Mouse (Mus musculus): ENCODE data around the gene 4930432K21Rik.

Gene 4930432K21Rik

GRCm38 (mm10) chr8:84206666-84207065, 58.8 kb downstream of the 4930432K21Rik start:
- DNase-seq (ENCODE audit: extremely low read depth, low read depth, low spot score), result no peak

DNA sequence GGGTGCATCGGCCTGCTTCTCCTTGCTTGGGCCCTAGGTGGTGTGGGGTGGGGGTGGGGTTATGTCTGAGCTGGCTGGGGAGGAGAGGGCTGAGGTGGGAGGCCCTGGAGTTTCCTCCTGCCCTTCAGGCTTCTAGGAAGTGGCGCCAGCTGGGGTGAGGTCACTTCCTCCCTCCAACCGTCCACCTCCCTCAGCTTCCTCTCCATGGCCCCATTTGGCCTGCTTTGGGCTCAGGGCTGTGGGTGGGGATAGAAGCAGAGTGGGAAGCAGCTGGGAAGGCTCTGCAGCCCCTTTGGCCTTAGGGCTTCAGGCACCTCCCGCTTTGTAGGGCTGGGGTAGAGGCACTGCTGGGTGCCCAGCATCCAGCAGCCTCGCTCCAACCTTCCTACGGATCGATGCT, 60.0 kb downstream of the 4930432K21Rik start:
- DNase-seq (ENCODE audit: extremely low read depth, low read depth, low spot score), result no peak

DNA sequence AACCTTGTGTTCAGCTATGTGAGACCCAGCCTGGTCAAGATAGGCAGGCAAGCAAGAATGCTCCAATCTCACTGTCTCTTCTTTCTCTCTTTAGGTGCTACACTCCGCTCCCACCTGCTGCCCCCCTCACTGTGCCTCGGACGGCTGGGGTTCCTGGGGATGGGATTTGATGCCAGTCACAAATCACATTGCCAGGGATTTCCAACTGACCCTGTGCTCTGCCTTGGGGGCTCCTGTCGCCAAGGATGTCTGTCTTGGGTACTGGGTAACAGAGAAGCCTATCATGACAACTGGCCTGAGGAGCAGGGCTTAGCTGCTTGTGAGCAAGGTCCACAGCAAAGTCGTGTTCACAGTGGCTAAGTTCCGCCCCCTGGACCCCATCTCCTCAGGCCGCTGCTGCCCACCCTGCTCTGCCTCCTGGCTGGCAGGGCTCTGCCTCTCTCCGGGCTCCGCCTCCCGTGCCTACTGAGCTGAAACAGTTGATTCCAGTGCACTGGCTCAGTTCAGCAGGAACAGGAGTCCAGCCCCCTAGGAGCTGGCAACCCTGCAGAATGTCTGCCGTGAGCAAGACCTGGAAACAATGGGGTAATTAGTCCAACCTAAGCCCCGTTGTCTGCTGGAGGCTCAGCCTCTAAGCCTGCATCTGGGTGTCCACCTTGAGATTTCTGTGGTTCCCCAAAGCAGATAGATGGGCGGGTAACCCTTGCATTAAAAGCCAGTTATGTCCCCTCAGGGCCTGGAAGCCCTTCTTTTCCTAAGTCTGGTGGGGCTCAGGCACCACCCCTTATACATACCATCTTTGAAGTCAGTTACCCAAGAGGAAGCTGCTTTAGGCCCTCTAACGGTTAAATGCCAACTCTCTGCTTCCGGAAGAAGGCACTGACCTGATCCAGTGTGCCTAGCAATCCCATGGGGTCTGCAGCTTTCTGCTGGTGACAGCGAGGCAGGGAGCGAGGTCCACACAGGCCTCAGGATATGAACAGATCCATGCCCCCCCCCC, 60.9 kb downstream of the 4930432K21Rik start:
- DNase-seq (ENCODE audit: extremely low read depth, low read depth, low spot score), result no peak

DNA sequence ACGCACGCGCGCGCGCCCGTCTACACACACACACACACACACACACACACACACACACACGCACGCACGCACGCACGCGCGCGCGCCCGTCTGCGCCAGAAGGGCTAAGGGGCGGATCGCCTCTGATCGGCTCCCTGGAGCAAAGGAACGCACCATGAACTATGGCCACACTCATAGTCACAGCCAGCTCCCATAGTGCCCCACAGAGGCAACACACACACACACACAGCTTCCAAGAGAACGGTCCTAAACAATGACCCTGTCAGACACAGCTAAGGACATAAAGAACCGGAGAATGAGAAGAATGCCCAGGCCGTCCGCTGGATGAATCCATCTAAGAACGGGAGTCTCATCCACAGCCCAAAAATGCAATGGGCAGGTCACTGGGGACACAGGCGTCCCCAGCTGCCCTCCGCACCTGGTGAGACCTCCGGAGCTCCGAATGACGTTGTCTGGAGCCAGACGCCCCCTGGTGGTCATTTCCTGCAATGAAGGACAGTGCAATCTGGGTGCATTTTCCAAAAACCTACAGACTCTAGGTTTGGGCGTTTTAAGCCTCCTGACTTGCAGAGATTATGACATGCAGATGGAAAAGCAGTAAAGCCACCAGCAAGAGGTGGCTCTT, 62.5 kb downstream of the 4930432K21Rik start:
- DNase-seq (ENCODE audit: extremely low read depth, low read depth, low spot score), result no peak

- DNase-seq (ENCODE audit: extremely low read depth, low read depth, low spot score), result no peak
Observed at GRCm38 (mm10) chr8:84211202-84211601, 63.4 kb downstream of the 4930432K21Rik start.

DNA sequence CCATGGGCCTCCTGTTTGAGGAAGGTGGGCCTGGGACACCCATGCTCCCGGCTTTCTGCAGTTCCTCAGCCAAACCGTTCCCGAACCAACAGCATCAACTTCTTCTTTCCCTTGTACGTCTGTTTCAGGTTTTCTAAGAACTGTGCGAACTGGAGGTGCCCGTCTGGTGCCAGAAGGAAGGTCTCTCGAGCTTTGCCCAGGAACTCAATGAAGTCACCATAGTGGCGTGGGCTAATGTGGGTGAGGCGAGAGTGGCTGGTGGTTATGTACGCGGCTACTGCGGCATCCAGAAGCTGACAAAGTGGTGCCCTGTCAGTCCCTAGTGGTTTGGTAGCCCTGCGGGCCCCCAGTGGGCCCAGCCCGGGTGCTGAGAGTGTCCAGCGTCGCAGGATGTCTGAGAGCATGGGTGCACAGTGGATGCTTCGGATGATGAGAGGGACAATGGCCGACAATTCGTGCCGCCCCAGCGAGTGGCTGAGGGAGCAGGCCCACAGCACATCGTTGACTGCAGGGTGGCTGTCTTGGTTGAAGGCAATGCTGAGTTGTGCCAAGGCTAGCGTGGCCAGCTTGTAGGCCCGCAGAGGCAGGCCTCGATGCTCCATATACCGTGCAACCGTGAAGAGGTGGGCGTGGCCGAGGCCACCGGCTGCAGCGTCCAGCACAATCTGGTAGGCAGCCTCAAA, 64.2 kb downstream of the 4930432K21Rik start:
- DNase-seq (ENCODE audit: extremely low read depth, low read depth, low spot score), result no peak

DNA sequence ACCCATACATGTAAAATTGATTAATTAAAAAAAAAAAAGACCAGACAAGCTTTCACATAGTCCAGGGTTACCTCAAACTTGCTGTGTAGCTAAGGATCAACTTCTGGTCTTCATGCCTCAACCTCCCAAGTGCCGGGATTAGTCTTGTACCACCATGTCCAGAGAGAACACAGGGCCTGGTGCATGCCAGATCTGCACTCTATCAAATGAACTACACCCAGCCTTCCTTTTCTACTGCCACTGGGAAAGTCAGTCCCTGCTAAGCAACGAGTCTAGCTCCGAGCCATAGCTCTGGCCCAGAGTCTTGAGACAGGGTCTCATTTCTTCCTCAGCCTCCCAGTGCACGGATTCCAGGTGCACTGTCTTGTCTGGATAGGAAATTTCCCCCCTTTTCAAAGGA, 65.5 kb downstream of the 4930432K21Rik start:
- DNase-seq (ENCODE audit: extremely low read depth, low read depth, low spot score), result no peak

GRCm38 (mm10) chr8:84217206-84217605, 69.4 kb downstream of the 4930432K21Rik start:
- no peak for DNase-seq (ENCODE audit: extremely low read depth, low read depth, low spot score)

DNA sequence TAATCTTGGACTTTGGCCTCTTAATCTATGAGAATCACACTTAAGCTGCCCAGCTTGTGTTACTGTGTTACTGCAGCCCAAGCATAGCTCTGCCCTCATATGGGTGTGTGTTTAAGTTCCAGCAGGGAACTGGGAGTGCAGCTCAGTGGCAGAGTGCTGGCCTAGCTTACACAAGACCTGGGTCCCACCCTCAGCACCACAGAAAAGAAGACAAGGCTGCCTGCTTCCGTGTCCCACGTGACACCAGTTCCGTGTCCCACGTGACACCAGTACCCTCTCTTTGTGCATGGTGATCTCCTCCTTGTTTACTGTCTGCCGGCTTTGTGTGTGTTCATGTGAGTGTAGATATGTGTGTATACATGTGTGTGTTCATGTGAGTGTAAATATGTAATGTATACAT, 70.3 kb downstream of the 4930432K21Rik start:
- no peak for DNase-seq (ENCODE audit: extremely low read depth, low read depth, low spot score)

GRCm38 (mm10) chr8:84220105-84220504, 72.3 kb downstream of the 4930432K21Rik start:
- DNase-seq (ENCODE audit: extremely low read depth, low read depth, low spot score), result no peak

All from fat pad, adult 2 months (tissue).